Mouse (Mus musculus): ENCODE measurements around the gene Emilin1. TPM values are rescaled to one million over a fixed set of nuclear protein-coding genes. Genes with fewer than 3 reads are reported as not detected.

Emilin1 gene
- total RNA-seq, 1 experiment from 2014 or later = 31.9 TPM

DNA sequence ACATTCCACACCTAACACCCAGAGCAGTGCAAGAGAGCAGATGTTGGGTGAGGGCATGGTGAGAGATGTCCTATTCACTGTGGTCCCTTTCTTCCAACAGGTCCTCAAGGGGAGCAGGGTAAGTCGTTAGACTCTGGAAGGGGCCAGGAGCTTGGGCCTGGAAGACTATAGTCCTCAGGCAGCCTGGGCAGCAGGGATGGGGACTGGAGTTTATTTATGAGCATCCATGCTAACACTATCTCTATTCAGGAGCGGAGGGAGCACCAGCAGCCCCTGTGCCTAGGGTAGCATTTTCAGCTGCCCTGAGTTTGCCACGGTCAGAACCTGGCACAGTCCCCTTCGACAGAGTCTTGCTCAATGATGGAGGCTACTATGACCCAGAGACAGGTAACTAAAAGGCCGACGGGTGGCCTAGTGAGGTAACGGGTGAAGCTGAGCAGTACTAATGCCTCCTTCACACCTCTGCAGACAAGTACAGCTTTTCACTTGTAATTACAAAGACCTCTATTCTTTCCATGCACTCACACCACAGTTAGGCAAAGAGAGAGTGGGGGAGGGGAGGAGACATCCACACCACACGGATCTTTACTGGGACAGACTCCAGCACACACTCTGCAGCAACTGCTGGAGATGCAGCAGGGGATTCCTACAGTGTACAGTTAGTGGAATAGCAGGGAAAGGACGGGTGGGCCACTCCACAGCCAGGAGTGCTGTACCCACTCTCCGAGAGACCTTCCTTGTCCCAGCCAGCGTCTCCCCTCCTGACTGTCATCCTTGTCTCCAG, 6.8 kb downstream of the Emilin1 start:
- no peak for ATAC-seq (replicated peaks in 1 of 2; ENCODE audit: insufficient read depth in 1 of 2, low FRiP score in 2 of 2, low TSS enrichment in 1 of 2, low read depth in 1 of 2, poor library complexity in 2 of 2, severe bottlenecking in 2 of 2)

DNA sequence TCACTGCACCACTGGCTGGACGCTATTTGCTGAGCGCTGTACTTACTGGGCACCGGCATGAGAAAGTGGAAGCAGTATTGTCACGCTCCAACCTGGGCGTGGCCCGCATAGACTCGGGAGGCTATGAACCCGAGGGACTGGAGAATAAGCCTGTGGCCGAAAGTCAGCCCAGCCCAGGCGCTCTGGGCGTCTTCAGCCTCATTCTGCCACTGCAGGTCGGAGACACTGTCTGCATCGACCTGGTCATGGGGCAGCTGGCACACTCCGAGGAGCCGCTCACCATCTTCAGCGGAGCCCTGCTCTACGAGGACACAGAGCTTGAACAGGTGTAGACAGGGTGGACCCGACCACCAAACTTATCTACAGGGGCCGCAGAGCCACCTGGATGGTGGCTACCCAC, 7.4 kb downstream of the Emilin1 start:
- no peak for ATAC-seq (replicated peaks in 1 of 2; ENCODE audit: insufficient read depth in 1 of 2, low FRiP score in 2 of 2, low TSS enrichment in 1 of 2, low read depth in 1 of 2, poor library complexity in 2 of 2, severe bottlenecking in 2 of 2)

DNA sequence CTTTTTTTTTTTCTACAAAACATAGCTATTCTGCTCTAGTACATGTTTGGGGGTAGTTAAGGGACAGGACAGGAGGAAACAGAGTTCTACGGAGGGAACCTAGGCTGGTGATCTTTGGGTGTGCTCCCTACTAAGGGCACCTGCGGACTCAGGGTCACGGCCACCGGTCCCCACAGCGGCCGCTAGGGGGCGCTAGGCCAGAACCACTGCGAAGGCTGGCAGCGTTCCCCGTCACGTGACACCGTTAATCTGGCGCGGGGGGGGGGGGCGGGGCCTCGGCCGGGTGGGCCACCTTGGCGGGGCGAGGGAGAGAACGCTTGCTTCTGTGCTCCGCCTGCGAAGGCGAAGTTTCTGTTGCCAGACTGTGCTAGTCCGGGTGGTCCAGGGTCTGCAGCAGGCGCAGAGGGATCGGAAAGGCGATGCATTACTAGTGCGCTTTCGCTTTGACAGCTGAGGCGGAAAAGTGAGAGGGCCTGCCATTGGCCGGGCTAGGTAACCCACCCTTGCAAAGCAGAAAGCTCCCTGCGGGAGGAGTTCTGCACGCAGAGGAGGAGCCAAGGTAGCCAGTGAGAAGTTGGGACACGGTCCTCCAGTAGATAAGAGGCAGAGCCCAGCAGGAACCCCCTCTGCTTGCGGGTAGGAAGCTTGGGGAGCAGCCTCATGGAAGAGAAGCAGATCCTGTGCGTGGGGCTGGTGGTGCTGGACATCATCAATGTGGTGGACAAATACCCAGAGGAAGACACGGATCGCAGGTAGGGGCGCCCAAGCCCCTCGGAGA, 8.2 kb downstream of the Emilin1 start, which contains the start of gene Khk:
Gene Khk (plus strand): TSS at position 176 of the 778 bp plus-strand sequence.
- peak; percentile 90 to 95 for ATAC-seq (replicated peaks in 1 of 2; ENCODE audit: insufficient read depth in 1 of 2, low FRiP score in 2 of 2, low TSS enrichment in 1 of 2, low read depth in 1 of 2, poor library complexity in 2 of 2, severe bottlenecking in 2 of 2)

DNA sequence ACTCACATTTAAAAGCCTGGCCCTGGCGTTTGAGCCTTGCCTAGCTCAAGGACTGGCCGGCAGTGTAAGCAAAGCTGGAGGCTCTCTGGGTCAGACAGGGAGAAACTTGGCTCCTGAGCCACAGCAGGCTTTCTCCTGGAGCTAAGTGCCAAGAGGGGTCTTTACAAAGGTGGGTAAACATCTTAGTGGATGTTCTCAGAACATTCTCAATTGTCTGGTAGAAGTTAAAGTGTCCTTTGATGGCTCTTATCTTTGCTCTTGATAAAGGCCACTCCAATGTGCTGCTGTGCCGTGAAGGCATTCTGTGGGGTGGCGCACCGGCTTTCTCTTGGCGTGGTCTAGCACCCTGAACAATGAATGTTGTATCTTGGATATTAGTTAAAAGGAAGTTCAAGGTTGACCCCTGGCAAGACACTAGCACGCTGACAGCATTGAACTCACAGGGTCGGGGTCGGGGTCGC, 9.4 kb downstream of the Emilin1 start:
- no peak for ATAC-seq (replicated peaks in 1 of 2; ENCODE audit: insufficient read depth in 1 of 2, low FRiP score in 2 of 2, low TSS enrichment in 1 of 2, low read depth in 1 of 2, poor library complexity in 2 of 2, severe bottlenecking in 2 of 2)

DNA sequence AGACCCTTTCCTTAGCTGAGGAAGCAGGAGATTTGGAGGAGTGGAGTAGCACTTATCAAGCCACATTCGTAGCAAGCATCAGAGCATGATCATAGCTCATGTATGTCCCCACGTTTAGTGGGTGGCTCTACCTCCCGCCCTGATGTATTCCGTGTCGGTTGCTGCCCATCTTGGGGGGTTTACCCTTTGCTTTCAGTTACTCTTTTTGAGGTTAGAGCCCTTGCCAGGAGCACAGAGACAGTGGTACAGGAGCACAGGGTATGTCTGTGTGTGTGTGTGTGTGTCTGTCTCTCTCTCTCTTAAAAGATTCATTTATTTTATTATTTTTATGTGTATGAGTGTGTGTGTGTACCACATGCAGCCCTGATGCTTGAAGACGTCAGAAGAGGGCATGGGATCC, 9.9 kb downstream of the Emilin1 start:
- ATAC-seq (replicated peaks in 1 of 2; ENCODE audit: insufficient read depth in 1 of 2, low FRiP score in 2 of 2, low TSS enrichment in 1 of 2, low read depth in 1 of 2, poor library complexity in 2 of 2, severe bottlenecking in 2 of 2) = no peak

DNA sequence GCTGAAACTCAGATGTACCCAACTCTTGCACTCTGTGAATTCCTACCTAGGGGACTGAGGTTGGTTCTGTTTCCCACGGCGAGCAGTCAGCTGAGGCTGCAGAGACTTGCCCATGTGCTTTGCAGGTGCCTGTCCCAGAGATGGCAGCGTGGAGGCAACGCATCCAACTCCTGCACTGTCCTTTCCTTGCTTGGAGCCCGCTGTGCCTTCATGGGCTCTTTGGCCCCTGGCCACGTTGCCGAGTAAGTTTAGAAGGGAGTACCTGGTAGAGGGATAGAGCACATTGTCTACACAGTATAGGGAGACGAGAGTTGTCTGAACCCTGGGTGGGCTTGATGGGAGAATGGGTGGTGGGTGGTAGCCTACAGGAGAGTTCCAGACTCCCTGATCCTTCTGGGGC, 11.4 kb downstream of the Emilin1 start:
- ATAC-seq (replicated peaks in 1 of 2; ENCODE audit: insufficient read depth in 1 of 2, low FRiP score in 2 of 2, low TSS enrichment in 1 of 2, low read depth in 1 of 2, poor library complexity in 2 of 2, severe bottlenecking in 2 of 2) = no peak

DNA sequence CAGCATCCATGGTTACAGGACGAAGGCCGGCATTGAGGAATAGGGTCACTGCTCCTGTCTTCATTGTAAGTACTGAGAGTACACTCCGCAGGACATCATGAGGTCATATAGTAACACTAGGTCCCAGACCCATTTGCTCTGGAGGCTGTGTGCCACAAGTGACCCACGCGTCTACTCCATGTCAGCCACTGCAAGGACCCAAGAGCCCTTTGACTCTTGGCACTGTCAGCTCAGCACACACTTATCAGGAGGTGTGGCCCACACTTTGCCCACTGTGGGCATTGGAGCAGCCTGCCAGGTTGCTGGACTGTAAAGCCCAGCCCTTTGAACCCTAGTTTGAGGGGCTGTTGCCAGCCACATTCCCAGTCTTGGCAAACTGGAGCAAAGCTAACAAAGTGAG, 12.0 kb downstream of the Emilin1 start:
- ATAC-seq (replicated peaks in 1 of 2; ENCODE audit: insufficient read depth in 1 of 2, low FRiP score in 2 of 2, low TSS enrichment in 1 of 2, low read depth in 1 of 2, poor library complexity in 2 of 2, severe bottlenecking in 2 of 2) = no peak

DNA sequence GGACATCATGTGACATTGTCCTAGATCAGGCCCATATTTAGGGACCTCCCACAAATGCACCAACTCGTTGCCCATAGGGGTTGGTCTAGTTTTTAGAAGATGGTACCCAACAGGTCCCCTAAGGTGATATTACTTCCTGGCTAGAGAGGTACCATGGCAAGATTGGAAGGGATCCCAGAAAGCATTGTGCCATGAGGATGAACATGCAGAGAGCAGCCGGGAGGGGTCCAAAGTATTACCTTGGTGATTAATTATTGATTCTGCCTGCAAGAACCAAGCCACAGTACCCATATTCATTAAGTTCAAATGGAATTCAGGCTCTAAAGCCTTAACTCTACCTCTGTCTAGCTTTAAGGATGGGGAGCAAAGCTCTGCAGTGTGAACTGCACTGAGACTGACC, 12.9 kb downstream of the Emilin1 start:
- ATAC-seq (replicated peaks in 1 of 2; ENCODE audit: insufficient read depth in 1 of 2, low FRiP score in 2 of 2, low TSS enrichment in 1 of 2, low read depth in 1 of 2, poor library complexity in 2 of 2, severe bottlenecking in 2 of 2) = no peak

DNA sequence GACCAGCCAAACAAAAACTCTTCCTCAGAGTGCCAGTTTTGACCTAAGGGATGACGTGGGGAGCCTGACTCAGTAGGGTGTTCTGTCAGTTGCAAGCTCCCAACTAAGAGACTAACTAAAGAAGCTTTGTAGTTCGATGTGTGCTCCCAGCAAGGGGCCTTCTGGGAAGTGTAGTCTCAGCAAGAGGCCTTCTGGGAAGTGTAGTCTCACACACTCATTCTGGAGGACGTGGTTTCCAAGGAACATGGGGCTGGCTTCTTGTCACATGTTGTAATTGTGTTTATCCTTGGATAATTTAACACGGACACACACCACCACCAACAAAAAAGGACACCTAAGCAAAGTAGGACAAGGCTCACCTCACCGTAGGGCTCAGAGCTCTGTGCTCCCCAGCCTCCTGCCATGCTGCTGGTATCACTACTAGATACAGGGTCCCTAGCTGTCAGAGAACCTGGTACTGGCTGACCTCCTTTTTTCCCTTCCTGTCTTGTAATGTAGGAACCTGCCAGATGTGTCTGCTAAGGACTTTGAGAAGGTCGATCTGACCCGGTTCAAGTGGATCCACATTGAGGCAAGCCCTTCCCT, 14.8 kb downstream of the Emilin1 start:
- no peak for ATAC-seq (replicated peaks in 1 of 2; ENCODE audit: insufficient read depth in 1 of 2, low FRiP score in 2 of 2, low TSS enrichment in 1 of 2, low read depth in 1 of 2, poor library complexity in 2 of 2, severe bottlenecking in 2 of 2)

DNA sequence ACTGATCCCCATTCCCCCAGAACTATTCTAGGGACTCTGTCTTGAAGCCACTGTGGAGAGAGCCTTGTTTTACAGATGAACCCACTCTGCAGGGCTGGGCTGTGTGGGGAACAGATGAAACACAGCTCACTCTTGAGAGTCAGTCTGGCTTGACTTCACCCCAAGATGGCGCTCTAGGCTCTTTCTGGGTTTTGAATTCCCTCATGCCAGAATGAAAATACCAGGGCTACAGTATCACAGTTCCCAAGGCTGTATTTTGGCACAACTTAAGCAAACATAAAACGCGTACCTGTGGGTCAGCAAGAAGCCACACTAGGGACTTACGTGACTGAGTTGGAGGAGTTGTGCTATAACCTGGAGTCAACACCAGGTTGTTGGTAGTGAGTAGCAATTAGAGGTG, 16.9 kb downstream of the Emilin1 start:
- peak; percentile 23 to 53; a peak in 3 of 4 replicates for ATAC-seq (replicated peaks in 1 of 2; ENCODE audit: insufficient read depth in 1 of 2, low FRiP score in 2 of 2, low TSS enrichment in 1 of 2, low read depth in 1 of 2, poor library complexity in 2 of 2, severe bottlenecking in 2 of 2)

DNA sequence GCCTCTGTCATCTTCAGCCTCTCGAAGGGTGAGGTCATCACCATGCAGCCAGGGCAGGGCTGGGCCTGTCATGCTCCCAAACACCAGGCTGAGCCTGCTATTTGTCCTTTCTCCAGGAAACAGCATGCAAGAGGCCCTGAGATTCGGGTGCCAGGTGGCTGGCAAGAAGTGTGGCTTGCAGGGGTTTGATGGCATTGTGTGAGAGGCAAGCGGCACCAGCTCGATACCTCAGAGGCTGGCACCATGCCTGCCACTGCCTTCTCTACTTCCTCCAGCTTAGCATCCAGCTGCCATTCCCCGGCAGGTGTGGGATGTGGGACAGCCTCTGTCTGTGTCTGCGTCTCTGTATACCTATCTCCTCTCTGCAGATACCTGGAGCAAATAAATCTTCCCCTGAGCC, 17.6 kb downstream of the Emilin1 start:
- ATAC-seq (replicated peaks in 1 of 2; ENCODE audit: insufficient read depth in 1 of 2, low FRiP score in 2 of 2, low TSS enrichment in 1 of 2, low read depth in 1 of 2, poor library complexity in 2 of 2, severe bottlenecking in 2 of 2) = no peak

DNA sequence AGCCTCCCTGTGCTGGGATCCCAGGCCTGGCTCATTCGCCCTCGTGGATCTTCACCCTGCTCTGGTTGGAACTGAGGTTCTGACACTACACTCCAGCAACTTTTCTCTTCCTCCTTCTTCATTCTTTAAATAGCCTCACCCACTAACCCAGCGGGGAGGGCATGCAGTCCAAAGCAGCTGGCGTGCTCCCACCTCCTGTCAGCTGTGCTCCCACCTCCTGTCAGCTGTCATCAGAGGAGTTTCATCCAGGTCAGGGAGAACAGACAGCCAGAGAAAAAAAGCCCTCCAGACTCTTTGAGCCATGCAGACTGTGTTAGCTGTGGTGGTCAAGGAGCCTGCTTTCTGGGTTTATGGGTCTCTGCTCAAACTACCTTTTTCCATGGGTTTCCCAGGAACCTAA, 18.2 kb downstream of the Emilin1 start:
- ATAC-seq (replicated peaks in 1 of 2; ENCODE audit: insufficient read depth in 1 of 2, low FRiP score in 2 of 2, low TSS enrichment in 1 of 2, low read depth in 1 of 2, poor library complexity in 2 of 2, severe bottlenecking in 2 of 2) = no peak

DNA sequence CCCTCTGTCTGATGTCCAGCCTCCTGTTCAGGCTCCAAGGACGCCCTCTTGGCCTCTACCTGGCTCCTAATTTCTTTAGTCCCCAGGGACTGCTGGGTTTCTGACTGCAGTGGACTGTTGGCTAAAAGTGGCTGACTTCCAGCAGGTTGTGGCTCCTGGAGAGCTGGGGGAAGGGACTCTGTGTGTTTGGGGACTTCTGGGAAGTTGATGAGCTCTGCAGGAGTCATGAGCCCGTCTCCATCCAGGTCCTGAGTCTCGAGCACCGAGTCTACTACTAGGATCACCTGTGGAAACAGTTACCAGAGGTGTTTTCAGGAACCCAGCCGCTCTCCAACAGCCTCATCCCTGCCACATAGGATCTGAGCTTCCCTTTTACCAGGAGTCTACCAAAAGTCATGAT, 20.5 kb downstream of the Emilin1 start:
- no peak for ATAC-seq (replicated peaks in 1 of 2; ENCODE audit: insufficient read depth in 1 of 2, low FRiP score in 2 of 2, low TSS enrichment in 1 of 2, low read depth in 1 of 2, poor library complexity in 2 of 2, severe bottlenecking in 2 of 2)

DNA sequence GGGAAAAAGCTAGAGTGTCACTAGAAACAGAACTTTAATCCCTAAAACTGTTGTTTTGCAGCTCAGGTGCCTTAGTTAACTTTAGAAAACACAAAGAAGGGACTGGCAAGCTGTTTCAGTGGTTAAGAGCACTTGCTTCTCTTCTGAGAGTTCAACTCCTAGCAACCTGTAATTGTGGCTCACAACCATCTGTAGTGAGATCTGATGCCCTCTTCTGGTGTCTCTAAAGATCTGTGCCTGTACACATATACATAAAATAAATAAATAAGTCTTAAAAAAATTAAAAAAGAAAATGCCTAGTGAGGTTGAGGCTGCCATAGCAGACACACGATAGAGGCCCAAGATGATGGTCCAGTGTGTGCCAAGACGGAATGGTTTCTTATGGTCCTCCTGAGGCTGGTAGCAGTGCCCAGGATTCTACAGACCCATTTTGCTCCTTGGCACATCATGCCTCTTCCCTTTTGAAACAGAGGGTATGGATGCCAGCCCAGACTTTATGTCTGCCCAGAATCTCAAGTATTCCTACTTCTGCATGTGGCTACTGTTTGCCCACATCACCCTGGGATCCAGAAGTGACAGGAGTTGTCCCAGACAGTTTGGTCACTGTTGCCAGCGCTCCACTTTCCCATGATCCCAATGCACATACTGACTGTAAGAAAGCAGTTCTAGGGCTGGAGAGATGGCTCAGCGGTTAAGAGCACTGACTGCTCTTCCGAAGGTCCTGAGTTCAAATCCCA, 21.7 kb downstream of the Emilin1 start:
- no peak for ATAC-seq (replicated peaks in 1 of 2; ENCODE audit: insufficient read depth in 1 of 2, low FRiP score in 2 of 2, low TSS enrichment in 1 of 2, low read depth in 1 of 2, poor library complexity in 2 of 2, severe bottlenecking in 2 of 2)

DNA sequence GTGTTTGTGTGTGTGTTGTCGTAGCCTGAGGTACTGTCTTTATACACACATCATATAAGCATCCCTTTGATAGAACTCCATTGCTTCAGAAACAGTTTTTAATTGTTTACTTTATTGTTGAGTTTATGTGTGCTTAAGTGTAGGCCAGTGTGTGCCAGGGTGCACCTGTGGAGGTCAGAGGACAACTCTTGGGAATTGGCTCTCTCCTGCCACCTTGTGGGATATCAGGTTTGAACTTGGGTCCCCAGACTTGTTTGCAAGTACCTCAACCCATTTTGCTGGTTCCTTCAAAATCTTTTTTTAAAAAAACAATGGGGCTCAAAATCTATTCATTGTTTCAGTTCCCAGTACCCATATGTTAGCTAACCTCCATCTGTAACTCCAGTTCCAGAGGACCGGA, 29.8 kb downstream of the Emilin1 start:
- no peak for ATAC-seq (replicated peaks in 1 of 2; ENCODE audit: insufficient read depth in 1 of 2, low FRiP score in 2 of 2, low TSS enrichment in 1 of 2, low read depth in 1 of 2, poor library complexity in 2 of 2, severe bottlenecking in 2 of 2)

DNA sequence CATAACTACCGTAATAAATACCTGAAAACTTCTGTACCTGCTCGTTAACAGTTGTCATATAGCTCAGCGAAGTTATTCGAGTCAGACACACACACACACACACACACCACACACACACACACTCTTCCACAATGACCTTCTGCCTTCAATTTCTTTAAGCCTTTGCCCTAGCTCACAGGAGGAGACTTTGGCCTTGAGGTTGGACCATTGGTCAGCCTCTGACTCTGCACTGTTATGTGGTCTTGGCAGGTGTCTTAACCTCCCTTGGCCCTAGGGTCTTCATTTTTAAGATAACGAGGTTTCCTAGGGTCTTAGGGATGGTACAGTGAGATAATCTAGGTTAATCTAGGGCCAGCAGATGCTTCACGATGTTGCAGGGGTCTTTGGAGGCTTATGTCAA, 31.1 kb downstream of the Emilin1 start:
- no peak for ATAC-seq (replicated peaks in 1 of 2; ENCODE audit: insufficient read depth in 1 of 2, low FRiP score in 2 of 2, low TSS enrichment in 1 of 2, low read depth in 1 of 2, poor library complexity in 2 of 2, severe bottlenecking in 2 of 2)

DNA sequence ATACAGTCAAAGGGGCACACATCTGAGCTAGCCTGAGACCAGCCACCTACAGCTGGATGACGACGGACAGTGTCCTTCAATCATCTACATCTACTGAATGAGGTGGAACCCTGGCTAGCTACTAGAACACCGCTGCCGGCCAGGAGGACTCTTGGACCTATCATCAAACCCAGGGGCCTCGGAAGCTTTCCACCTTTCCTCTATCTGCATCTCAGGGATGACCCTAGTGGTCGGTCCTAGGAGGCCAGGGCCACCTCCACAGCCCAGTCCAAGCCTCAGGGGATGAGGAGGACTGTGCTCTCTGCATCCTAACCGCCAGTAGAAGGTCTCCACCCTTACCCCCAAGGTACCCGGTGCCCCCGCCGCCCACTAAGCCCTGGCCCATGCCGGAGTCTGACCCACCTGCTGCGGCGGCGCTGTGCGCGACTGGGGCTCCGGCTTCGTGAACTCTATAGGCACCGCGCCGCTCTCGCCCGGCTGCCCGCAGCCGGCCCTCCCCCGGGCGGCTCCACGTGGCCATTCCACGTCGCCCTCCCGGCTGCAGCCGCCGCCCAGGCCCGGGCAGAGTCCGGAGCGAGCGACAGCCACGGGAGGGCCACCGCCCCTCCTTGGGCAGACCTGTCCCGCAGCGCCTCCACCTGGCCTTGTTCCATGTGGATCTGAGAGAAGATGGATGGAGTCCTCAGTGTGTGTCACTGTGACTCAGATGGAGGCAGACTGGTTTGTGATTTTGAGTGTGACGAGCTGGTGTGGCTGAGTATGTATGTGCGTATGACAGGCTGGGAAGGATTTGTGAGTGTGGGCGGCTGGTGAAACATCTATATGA, 32.0 kb downstream of the Emilin1 start, which contains the start of gene Cgref1:
Gene Cgref1 (minus strand): TSS at position 636 of the 826 bp plus-strand sequence.
- no peak for ATAC-seq (replicated peaks in 1 of 2; ENCODE audit: insufficient read depth in 1 of 2, low FRiP score in 2 of 2, low TSS enrichment in 1 of 2, low read depth in 1 of 2, poor library complexity in 2 of 2, severe bottlenecking in 2 of 2)

Data from hematopoietic stem cell, adult 5-6 weeks (primary cell).